Mouse (Mus musculus): ENCODE measurements at regions not wholly inside any gene's neighbourhood (a gene's known extent, or its start where the extent isn't known, plus 50 kb on each side); places are given as distances from the start of the nearest gene placed in this dataset.
"Not testable (repeated sequence)": the region's sequence is repeated elsewhere in the genome, so short reads cannot be mapped to it uniquely, and the experiment has no call there.

GRCm38 (mm10) chr10:50370611-50371010, 221.9 kb upstream of the Ascc3 start:
- Histone ChIP-seq H3K9me3 (ENCODE audit: control insufficient read depth, low read length) (no peaks in the 10 kb centered on the region), H3K27me3 (replicated peaks; ENCODE audit: control insufficient read depth, insufficient read depth, low read length) (no peaks in the 10 kb centered on the region), H3K4me1 (ENCODE audit: control insufficient read depth, insufficient read depth, low read length) (no peaks in the 10 kb centered on the region), H3K36me3 (ENCODE audit: control insufficient read depth, insufficient read depth, low read length) (no peaks in the 10 kb centered on the region), H3K4me2 (ENCODE audit: low read depth, low read length) (no peak overlapping the region), H3K4me3 (ENCODE audit: low read depth, low read length) (no peak overlapping the region), H3K27ac (replicated peaks; ENCODE audit: low read depth, low read length) (no peak overlapping the region), H3K9ac (ENCODE audit: low read depth, low read length) (no peak overlapping the region)
- DNase-seq (ENCODE audit: low spot score) (peak; percentile 24), ATAC-seq (ENCODE audit: low read depth) (no peak)
- 64% methylated on average over 1 of the region's 1 CpGs for WGBS

- not testable (repeated sequence) for H3K4me1 ChIP-seq (ENCODE audit: control insufficient read depth, insufficient read depth, low read length); H3K4me3 ChIP-seq (ENCODE audit: low read depth, low read length); H3K27me3 ChIP-seq (replicated peaks; ENCODE audit: control insufficient read depth, insufficient read depth, low read length); H3K9me3 ChIP-seq (ENCODE audit: control insufficient read depth, low read length); H3K4me2 ChIP-seq (ENCODE audit: low read depth, low read length); H3K36me3 ChIP-seq (ENCODE audit: control insufficient read depth, insufficient read depth, low read length); ATAC-seq (ENCODE audit: low read depth); H3K27ac ChIP-seq (replicated peaks; ENCODE audit: low read depth, low read length); DNase-seq (ENCODE audit: low spot score); H3K9ac ChIP-seq (ENCODE audit: low read depth, low read length)
- 95% methylated on average over 17 of the region's 17 CpGs for WGBS
These were observed 199.9 kb upstream of the Ascc3 start for GRCm38 (mm10) chr10:50392617-50393016.

All from embryonic facial prominence, embryonic 14.5 days (tissue).